Mouse (Mus musculus) megakaryocyte-erythroid progenitor cell, adult 5-6 weeks (primary cell): Measurements from ENCODE around the gene Fam114a2. TPM values are rescaled to one million over a fixed set of nuclear protein-coding genes. Genes with fewer than 3 reads are reported as not detected.
A peak's percentile ranks its signal among the peaks of the same experiment; 100 is the strongest.

Experiments
- ATAC-seq: replicated peaks from 2 replicates; pipeline ENCODE4 v1.8.0; 2016; ENCODE audit warnings: mild to moderate bottlenecking, inconsistent platforms; ENCODE audit not compliant: severe bottlenecking, poor library complexity, low FRiP score, low TSS enrichment
- total RNA-seq, 2 experiments: library from RNA; stranded (forward) in 1 of 2; stranded (reverse) in 1 of 2; fragments of 200-1000, 215-1000 nt in 1 of 2; fragments of >200 nt in 1 of 2; fragmentation: Nextera tagmentation in 1 of 2; gene quantifications; 2 replicates each; pipeline ENCODE4 v1.2.3; 2014 to 2017

The Fam114a2 gene
- total RNA-seq, 2 experiments from 2014 or later = 28.1 to 37.5 TPM

DNA sequence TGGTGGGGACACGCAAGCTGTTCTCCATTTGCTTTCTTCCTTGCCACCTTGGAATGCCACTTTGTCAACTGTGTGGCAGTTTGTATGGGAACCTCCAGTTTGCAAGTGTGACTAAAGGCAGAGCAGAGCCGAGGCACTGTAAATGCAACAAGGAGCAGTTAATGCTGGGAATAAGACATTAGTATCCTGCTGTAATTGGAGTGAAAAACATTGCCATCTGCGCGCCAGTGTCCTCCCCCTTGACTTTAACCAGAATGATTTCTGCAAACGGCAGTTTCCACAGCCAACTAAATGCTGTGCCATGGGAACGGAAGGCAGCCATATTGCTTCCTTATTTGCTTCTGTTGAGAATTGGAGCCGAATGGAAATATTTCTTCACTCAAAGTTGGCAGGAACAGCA lies 3.6 kb upstream of the Fam114a2 start:
- no peak for ATAC-seq

GRCm38 (mm10) chr11:57521206-57521605 lies 2.8 kb upstream of the Fam114a2 start:
- ATAC-seq = no peak

GRCm38 (mm10) chr11:57519304-57519703 lies 887 bp upstream of the Fam114a2 start:
- ATAC-seq = no peak

DNA sequence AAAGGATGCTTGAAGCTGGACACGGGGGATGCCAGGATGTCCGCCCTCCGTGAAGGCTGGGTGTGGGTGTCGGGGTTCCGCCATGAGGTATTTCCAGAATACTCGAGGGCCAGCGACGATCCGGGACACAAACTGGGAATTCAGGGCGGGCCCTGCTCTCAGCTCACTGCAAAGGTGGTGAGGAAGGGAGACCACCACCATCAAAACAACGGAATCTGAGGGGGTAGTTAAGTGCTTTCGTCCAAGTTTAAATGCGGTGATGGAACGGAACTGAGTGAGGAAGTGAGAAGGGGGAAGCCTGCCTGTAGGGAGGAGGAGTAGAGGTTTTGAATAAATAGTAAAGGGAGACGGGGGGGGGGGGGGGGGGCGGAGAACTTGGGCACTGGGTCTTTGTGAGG lies 333 bp upstream of the Fam114a2 start:
- peak; percentile 12; the same call in 1 of the 2 replicates for ATAC-seq

GRCm38 (mm10) chr11:57516946-57517441 lies 1.4 kb downstream of the Fam114a2 start:
- no peak for ATAC-seq

DNA sequence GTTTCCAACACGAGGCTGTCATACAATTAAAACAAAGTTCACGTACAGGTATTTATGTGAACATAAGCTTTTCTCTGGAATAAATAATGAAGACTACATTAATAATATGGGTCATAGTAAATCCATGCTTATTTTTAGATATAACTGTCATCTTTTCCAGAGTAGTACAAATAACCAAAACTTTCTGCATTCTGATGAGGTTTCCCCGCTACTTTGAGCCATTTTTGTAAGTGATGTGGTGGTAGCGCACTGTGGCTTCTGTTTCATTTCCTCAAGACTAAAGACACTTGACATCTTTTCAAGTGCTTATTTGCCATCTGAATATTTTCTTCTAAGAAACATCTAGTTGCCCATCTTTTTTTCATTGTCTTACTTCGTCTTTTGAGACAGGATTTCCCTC lies 3.2 kb downstream of the Fam114a2 start:
- ATAC-seq = no peak

DNA sequence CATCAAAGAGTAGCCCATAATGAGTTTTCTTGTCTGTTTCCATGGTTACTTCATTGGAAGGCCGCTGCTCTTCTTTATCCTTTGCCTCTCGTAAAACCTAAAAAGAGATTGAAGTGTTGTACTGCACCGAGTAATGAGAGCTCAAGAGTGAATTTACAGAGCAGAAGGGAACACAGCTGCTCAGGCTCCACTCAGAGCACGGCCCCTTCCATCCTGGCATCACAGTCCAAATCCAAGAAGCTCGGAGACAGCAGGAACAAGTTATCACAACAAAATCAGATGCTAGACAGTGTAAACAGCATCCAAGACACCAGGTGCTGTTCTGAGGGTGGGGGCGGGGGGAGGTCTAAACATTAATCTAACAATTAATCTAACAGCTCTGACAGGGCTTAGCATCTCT lies 11.5 kb downstream of the Fam114a2 start:
- ATAC-seq = no peak

GRCm38 (mm10) chr11:57503155-57503554 lies 15.3 kb downstream of the Fam114a2 start:
- no peak for ATAC-seq

- ATAC-seq = no peak
These were observed 20.2 kb downstream of the Fam114a2 start for GRCm38 (mm10) chr11:57498215-57498614.

DNA sequence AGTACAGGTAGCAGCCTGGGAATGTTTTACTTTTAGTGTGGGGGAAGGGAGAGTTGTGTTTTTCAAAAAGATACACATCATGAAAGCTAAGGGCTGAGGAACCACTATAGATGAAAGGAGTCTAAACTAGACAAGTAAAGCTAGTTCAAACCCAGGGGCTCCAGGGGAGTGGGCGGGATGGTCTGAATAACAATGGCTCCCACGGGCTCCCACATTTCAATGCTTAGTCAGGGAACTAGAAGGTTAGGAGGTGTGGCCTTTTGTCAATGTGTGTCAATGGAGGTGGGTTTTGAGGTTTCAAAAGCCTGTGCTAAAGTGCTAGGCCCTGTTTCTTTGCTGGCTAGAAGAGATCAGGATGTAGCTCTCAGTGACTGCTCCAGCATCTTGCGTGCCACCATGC lies 20.7 kb downstream of the Fam114a2 start:
- ATAC-seq = no peak

DNA sequence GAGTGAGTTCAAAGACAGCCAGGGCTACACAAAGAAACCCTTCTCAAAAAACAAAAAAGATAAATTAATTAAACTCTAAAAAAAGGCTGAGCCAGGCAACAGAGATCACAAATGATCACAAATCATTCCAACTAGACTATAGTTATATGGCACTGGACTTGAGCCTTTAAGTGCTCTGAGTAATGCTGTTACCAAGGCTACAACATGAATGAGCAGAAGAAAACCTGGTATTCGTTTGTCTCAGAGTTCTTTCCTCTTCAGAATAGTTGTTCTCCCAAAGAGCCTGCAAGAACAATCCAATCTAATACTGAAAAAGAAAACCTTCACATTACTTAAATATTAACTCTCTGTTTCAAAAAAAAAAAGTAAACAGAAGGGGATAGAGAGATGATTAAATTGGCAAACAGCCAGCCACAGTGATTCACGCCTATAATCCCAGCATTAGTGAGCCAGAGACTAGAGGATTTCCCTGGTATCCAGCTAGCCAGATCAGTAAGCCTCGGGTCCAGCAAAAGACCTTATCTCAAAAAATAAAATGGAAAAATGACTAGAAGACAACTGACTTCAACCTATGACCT lies 21.9 kb downstream of the Fam114a2 start:
- ATAC-seq = no peak

GRCm38 (mm10) chr11:57488436-57488835 lies 30.0 kb downstream of the Fam114a2 start:
- ATAC-seq = no peak

GRCm38 (mm10) chr11:57478077-57478476 lies 40.3 kb downstream of the Fam114a2 start:
- ATAC-seq = no peak

GRCm38 (mm10) chr11:57475119-57475518 lies 43.3 kb downstream of the Fam114a2 start:
- peak; percentile 67; the same call in 1 of the 2 replicates for ATAC-seq

DNA sequence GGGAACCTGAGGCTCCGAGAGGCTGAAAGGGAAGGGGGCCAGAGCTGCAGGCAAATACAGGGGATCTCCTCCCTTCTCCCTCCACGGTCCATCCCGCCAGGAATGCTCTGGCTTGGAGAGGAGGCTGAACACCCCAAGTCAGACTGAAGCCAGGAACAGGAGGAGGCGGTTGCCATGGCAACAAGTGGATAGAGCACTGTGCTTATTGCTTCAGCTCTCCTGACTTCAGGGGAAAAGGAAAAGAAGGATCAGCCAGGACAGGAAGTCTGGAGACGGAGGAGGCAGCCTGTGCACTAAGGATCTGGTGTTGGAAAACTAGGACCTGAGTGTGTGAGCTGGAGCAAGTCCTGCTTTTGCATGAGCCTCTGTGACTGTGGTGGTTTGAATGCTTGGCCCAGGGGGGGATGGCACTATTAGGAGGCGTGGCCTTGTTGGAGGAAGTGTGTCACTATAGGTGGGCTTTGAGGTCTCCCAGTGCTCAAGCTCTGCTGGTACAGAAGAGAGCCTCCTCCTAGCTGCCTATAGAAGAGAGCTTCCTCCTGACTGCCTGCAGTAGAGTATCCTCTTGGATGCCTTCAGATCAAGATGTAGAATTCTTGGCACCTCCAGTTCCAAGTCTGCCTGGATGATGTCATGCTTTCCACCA lies 44.0 kb downstream of the Fam114a2 start:
- no peak for ATAC-seq

GRCm38 (mm10) chr11:57470979-57471378 lies 47.4 kb downstream of the Fam114a2 start:
- no peak for ATAC-seq

DNA sequence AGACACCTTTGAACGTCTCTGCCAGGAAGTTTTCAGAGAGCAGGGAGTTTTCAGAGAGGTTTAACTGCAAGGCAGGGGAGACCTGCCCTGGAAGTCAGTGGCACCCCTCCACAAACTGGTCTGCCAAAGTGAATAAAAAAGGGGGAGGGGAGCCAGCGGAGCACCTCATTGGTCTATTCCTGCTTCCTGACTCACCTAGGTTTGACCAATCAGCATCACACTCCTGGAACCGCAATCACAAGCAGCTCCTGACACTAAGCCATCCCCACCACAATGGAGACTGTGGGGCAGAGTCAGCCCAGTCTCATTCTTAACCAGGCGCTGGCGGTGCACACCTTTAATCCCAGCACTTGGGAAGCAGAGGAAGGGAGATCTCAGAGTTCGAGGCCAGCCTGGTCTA lies 48.4 kb downstream of the Fam114a2 start:
- no peak for ATAC-seq

DNA sequence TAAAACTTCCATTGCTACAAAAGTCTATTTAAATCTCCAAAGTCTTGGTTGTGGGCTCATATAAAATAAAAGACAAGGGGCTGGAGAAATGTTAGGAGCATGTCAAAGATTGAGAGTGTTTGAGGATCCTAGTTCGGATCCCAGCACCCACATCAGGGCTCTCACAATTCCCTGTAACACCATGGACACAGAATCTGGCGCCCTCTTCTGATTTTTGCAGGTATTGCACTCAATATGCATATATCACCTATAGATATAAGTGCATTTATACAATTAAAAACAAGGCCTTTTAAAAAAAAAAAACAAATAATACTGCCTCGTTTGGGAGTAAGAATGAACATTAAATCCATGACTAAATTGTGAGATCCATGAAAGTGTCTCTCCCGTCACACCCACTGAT lies 49.7 kb downstream of the Fam114a2 start:
- ATAC-seq = no peak

DNA sequence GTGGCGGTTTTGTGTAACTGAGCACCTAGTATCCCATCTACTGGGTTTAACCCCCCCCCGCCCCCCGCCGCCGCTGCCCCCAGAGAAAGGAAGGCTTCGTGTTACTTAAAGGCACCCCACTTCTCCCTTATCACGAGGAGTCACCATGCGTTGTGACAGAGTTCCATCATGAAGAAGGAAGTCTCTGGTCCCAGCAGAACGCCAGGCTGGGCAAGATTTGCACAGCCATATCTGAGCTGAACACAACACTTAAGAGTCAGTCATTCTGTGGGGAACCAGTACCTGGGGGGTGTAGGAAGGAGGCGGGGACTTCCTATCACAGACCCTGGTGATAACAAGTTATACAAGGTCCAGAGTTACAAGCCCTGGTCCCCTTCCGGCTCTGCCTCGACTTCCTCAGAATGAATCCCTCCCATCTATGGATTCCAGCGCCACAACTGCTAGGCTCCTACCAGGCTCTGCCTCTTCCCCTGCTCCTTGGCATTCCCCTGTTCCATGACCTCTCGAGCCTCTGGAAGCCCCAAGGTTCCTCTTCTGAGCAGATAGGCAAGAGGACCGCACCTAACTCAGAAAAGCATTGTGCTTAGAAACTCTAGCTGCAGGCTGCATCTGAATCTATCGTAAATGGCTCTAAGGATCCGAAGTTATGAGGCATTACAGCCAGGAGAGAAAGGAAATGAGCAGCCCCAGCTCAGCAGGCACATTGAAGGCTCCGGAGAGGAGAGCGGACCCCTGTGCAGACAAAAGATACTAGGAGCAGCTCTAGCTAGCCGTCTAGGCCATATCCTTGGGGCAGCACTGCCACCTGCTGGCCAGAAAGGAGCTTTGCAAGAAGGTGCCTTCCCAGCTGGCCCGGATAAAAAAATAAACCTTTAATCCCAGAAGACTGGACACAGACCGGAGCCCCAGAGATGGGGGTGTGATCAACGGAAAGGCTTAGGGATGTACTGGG lies 51.0 kb downstream of the Fam114a2 start:
- ATAC-seq = peak; percentile 82

GRCm38 (mm10) chr11:57465844-57466243 lies 52.6 kb downstream of the Fam114a2 start:
- ATAC-seq = no peak
